Mouse (Mus musculus) Muller cell, postnatal 12 days (primary cell): ENCODE data around the gene Mmgt2.

Experiments used
- DNase-seq: peaks from one replicate; pipeline ENCODE4 v3.0.0-alpha.2; 2015; ENCODE audit errors: inconsistent ontology term

Gene Mmgt2

DNA sequence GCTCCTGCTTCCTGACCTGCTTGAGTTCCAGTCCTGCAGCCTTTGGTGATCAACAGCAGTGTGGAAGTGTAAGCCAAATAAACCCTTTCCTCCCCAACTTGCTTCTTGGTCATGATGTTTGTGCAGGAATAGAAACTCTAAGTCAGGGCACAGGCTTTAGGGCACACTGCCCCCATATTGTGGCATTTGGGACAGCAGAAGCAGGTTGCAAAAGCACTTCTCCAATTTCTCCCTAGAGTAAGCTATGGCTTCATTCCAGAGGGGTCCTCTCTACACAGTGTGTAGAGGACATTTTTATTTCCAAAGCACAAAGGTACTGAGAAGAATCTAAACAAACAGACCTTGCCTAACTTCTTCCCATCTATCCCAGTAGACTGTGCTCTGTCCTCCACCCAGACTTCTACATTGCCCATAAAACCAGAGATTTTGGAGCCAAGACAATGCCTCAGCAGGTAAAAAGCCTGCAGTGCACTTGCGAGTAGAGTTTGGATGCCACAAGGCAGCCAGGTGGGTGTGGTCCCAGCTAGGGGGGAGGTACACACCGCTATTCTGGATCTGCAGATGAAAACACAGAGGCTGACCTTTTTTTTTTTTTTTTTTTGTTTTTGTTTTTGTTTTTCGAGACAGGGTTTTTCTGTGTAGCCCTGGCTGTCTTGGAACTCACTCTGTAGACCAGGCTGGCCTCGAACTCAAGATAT, 26.7 kb upstream of the Mmgt2 start:
- DNase-seq: no peak

DNA sequence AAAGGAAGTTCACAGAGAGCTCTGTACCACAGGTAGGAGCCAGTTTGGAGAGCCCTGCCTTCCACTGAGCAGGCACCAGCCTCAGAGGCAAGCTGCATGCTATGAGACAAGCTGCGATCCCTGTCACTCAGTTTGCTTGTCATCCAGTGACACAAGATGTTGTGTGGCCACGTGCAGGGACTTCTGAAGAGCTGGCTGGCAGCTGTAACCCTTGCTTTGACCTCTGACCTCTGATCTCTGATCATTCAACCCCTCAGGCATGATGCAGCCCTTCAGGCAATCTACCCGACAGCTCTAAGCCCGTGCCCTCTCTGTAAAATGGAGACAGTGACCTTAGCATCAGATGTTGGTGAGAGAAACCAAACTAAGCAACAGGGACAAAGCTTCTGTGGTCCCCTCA, 25.6 kb upstream of the Mmgt2 start:
- no peak for DNase-seq

DNA sequence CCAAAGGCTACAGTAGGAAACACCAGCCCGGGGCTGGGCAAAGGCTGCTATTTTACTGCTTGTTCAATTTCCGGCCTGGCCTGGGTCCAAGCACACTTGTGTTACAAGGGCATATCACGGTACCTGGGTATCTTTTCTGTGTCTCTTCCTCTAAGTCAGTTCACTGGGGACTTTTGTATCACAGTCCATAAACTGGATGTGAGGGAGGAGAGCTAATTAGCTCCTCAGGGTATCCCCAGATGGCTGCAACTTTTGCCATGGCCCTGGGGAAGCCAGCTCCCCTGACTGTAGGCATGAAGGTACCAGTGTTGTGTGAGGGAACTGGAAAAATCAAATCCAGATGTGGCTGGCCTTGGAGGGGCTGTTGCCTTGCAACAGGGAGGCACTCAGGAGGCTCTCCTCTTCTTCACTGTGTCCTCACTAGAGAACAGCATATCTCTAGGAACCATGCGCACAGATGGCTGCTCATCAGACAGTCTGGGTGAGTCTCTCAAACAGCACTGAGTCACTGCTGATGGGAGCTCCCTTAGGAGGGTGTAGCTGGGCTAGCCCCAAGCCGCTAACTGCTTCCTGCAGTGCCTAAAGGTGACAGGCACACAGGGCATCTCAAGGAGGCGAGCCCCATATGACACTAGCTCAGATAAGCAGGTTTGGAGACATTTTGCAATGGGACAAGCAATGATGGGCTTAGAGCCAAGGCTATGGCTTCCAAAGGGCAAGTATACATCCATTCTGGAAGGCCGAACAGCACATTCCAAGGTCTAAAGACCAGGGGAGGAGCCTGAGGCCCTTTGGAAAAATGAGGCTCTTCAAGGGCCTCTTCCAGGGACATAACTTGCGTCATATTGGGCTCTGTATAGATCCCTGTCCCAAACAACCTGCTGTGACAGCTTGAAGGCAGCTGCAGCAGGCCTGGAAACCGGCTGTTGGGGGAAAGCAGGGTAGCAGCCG, 23.8 kb upstream of the Mmgt2 start:
- DNase-seq: no peak

DNA sequence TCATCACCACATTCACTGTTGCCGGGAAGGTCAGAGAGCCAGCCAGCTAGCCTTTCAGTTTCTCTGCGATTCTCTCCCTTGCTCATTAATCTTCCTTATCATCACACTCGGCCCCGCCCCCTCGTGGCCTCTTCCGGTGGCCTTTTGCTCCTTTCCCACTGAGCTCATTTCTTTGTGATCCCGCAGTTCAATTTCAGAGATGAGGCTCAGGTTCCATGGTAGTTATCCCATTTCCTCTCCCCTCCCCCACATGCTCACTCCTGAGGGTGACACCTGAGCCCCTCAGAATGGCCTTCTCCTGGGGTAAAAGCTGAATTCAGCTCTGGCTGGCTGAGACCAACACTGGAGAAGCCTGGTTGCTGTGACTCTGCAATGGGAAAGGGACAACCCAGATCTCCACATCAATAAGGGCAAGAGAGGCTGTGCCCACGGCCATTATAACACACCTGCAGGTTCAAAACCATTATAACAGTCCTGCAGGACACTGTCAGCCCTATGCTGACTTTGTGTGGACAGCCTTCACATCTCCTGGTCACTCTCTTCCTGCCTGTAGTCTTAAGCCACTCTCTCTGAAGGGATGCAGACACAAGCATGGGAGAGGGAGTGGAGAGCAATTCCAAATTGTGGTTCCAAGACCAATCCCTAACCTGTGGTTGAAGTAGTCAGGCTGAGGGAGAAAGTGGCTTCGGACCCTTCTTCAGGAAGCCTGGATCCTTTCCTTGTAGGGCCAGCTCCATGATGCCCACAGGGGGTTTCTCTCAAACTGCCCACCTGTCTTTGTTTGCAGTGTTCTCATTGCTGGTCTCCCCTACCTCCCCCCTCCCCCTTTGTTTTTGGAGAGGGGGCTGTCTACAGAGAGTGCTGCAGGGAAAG, 18.9 kb upstream of the Mmgt2 start:
- peak; percentile 60 for DNase-seq

DNA sequence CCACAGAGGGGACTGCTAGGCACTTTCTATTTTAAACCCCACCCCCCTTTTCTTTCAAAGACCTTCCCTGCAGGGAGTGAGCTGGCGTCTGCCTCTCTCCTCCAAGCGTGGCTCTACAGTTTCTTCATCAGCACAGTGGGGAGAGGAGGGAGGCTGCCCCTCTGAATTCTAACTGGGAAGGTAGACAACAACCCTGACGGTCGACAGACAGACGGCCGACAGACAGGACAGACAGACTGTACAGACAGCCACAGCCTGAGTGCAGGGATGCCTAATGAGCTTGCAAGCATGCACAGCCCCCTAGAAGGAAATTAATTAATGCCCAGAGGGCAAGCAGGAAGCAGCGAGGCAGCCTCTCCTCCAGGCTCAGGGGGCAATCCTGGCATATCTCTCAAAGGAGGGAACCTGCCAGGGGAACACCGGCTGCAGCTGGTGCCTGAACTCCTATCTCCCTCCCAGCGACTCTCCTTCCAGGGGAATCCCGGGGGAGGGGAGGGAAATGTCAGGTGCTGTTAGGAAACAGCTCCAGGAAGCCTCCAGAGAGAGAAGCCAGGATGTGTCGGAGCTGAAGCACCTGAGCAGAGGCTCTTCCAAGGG, 18.1 kb upstream of the Mmgt2 start:
- DNase-seq: no peak

DNA sequence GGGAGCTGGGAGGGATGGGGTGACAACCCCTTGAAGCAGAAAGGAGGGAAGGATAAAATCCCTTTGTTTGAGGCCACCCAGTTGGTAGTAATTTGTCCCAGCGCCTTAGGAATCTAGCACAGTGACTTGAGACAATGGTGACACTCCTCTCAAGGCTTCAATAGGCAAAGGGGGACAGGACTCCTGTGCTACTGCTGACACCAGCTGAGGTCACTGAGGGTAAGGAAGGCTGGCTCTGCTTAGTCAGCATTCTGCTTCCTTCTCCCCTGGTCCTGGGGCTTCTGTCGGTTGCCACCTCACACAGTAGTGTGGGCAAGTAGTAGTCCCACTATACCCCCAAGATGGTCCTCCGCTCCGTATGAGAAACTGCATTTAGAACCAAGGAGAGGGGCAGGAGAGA, 17.3 kb upstream of the Mmgt2 start:
- no peak for DNase-seq

DNA sequence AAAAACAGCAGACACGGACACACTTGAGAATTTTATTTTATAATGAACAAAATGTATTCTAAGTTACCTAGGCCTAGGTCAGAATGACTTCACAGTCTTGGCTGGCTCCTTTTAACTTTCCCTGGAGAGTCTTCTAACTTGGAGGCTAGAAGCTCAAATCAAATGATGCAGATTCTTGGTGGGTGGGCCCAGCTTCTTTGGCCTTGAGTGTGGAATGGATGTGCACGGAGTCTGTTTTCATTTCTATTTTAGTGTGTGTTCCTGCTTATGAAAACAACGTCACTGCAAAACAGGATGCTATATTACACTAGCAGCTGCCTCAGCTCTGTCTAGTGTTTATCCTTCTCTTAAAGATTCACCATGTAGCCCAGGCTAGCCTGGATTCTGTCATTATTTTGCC, 13.1 kb upstream of the Mmgt2 start:
- DNase-seq: no peak

DNA sequence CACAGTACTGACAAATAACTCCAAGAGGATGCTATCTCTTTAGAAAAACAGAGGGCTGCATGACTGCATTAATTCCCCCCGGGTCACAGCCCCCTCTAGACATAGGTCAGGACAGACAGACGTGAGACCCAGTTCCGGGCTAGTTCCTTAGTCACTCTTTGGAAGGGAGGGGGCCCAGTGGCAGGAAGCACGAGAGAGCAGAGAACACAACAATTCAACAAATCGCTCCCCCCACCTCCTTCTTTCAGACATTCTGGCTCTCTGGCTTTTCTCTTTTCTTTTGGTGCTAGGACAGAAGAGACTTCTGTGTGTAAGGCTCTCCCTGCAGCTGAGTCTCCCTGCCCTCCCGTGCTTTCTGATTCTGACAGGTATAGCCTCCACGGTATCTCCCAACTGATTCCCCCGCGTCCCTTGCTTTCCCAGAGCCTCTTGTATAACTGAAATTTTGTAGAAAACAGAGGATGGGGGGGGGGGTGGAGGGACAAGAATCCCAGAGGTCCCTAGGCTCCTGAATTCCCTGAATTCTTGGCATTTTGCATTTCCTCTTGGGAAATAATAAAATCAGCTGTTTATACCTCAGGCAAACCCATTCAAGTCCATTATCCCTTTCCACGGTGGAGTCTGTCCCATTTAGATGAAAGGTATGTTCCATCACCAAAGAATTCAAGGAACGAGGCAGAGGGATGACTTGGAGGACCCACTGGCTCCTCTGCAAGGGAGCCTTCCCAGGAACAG, 12.2 kb upstream of the Mmgt2 start:
- DNase-seq: peak; percentile 74

DNA sequence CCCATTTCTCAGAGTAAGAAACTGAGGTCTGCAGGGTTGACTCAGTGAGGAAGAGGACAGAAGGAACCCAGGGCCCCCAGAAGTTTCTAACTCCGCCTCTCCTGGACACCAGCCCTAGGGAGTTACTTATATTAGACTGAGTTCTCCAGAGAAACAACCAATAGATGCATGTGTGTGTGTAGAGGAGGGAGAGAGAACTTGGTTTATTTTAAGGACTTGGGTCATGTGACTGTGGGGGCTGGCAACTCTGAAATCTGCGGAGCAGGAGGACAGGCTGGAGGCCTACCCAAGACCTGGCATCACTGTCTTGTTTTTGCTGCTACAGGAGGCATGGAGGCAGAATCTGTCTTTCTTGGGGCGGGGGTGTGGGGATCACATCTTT, 11.6 kb upstream of the Mmgt2 start:
- DNase-seq: no peak

DNA sequence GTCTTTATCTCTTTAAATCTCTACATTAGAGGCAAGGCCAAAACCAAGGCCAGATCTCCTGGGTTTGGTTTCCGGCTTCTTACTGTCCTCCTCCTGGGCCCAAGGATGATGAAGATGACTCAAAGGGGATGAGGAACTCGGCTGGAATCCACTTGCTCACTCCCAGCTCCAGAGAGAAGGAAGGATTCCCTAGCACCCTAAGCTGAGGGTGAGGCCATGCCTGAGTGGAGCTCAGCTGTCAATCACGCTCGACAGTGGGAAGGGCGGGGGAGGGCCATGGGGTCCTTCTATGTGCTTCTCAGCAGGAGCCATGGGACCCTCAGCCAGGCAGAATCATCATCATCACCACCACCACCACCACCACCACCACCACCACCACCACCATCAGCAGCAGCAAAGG, 11.1 kb upstream of the Mmgt2 start:
- no peak for DNase-seq

DNA sequence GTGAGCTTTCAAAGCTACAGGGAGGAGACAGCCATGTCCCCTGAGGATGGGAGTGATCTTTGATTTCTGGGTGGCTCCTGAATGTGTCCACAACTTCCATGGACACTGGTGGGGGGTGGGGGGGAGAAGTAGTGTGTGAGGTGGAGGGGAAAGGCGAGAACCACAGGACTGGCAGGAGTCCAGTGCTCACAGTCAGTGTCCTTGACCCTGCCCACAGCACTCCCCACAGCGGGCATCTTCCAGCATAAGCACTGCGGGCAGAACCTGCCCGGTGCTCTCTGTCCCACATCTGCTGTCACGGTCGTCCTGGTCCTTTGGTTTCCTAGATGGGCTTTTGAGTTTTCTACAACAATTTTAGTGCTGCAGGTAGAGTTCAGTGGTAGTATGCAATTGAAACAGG, 10.7 kb upstream of the Mmgt2 start:
- DNase-seq: no peak

DNA sequence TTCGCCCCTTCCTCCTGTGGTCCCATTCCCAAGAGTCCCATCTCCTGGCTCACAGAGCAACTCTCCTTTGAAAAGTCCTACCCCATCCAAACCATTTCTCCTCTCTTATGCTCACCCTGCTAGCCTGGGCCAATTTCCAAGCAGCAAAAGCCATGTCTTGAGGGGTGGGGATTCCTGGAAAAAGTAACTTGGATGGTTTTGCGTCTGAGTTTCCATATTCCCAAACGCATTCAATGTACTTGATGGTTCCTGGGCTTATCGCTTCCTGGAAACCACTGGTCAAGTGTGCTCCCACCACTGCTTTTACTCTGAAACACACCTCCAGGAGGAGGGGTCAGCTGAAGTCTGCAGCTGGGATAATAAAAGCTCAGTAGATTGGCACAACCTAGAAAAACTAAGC, 10.1 kb upstream of the Mmgt2 start:
- DNase-seq: no peak

DNA sequence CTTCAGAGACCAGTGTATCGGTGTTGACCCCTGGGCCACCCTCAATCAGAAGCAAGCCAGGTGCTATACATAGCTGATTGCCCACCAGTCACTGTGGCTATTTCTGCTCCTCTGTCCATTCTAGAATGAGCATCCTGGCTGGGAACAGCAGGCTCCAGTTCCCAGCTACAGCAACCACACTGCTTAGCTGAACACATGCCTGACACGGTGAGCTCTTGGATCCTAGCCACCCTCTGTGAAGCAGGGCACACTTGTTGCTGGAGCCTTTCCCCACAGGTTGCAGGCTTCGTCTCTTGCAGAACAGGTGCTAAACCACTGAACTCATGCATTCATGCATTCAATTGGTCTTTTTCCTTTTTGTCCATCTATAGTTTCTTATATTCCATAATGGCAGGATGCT, 8.1 kb upstream of the Mmgt2 start:
- DNase-seq: no peak

DNA sequence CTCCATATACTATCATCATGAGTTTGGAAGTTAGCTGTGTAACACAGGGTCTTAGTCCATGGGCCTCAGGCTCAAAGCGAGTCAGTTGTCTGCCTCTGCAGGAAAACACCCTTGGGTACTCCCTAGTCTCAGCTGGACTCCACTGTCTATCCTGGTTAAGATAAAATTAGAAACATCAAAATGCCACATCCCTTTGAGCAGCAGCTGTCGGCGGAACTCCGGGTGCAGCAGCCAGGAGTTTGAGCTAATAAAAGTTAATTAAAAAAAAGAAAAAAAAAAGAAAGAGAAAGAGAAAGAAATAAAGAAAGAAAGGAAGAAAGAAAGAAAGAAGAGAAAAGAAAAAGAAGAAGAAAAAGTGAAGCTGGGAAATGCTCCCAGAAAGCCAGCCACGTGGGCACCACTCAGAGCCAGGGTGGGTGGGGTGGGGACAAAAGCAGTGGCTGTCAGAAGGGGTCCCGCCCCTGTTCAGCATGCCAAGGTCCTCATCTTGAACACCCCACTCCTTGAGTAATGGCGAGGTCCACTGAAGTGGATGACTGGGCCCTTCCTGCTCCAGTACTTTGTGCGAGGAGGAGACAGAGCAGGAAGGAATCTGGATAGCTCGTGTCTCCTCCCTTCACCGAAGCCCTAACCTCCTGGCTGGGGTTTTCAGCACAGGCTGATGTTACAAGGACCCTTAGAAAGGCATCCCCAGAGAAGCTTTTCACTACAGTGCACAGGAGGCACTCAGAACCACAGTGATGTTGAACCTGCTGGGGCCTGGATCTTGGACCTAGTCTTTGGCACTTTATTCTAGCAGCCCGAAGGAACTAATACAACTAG, 6.2 kb upstream of the Mmgt2 start:
- no peak for DNase-seq

DNA sequence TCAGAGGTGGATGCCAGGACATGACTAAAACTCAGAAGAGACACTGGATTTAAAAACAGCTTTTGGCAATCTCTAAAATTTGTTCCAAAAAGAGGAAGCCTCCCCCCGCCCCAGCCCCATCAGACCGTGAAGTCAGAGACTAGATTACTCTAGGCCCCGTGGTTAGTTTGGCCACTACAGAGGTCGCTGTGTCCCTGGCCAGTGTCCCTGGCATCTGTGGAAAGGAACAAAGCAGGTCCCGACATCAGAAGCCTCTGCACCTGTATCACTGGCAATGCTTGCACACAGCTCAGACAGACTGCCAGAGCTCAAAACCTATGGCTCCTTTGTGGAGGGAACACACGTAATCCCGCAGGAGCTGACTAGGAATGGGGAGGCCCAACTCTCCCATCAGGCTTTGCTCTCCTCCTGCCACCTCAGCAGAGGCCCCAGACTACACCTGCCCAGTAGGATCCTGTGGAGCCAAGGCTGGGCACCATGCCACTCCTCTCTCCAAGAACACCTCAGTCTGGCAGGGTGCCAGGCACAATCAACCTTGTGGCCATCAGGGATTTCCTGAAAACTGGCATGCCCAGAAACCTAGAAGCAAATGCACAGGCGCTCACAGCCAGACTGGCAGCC, 5.3 kb upstream of the Mmgt2 start:
- DNase-seq: no peak

DNA sequence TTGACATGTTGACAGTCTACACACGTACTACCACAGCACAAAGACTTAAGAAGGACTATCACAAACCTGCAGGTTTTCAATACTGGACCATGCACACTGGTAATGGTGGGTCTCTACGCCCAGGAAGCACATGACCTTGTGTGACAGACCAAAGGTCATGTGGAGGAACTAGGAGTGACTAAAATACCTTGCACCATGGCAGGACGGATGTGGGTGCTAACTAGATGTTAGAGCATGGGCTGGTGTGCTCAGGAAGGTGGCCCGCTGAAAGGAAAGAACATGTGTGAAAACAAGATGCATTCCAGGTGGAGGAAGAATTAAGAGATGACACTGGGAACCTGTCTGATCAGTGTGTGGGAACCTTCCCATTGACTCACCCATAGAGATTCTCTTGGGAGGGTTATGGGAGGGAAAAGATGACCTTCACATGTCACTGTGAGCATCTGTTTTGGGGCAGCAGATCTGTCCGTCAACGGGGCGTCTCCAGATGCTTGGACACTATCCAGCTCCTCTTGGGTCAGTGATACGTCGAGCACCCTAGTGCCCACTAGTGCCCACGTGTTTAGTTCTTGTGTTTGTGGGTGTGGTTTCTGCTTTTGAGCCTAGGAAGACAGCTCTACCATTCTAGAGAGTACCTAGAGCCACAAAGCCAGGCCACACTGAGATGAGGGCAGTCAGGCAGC, 4.6 kb upstream of the Mmgt2 start:
- no peak for DNase-seq

DNA sequence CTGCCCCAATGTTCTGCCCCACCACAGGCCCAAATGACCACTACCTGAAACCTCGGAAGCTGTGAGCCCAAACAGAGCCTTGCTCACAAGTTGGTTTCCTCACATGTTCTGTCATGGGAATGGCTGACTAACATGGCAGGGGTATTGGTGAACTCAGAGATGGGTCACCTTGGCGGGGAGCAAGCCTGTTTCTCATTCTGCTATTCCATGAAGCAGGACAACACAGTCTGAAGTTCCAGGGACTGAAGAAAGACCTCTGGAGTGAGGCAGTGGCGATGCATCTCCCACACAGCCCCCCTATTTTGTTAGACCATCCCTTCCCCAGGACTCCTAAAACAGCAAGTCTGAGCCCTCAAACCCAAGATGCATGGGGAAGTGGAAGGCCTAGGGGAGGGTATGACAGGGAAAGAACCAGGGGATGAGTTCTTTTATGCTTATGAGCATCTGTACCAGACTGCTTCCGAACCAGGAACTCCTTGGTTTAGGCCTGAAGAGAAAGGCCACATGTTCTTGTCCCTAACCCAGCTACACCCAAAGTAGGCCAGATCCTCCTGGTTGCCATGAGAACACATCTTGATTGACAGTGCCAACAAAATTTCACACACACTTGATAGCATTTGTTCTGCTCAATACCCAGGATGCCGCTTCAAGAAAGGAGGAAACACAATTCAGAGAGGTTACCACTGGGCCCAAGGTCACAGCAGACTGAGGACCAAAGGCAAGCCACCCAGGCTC, 3.7 kb upstream of the Mmgt2 start:
- no peak for DNase-seq

DNA sequence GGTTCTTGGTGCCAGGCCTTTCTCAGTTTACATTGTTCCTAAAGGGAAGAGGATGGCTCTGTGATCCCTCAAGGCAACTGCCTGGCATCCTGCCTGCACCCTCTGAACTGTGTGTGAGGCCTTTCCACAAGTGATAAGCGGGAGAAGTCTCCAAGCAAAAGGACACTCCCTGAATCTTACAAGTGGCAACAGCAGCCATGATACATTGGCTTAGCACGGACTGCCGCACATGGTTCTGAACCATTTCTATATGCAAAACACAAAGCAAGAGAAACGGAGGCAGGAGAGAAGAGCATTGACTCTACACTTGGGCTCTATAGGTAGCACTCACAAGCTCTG, 3.2 kb upstream of the Mmgt2 start:
- no peak for DNase-seq
